Mouse (Mus musculus) midbrain, embryonic 14.5 days (tissue): Measurements from ENCODE around the gene Gm49776. TPM values are rescaled to one million over a fixed set of nuclear protein-coding genes. Genes with fewer than 3 reads are reported as not detected.

ENCODE experiments used
- ATAC-seq: fragments of 200-750 bp; cut with Nextera tagmentation; 2 replicates; pipeline ENCODE4 v1.8.0; 2017; ENCODE audit warnings: moderate number of reproducible peaks, moderate library complexity; ENCODE audit not compliant: low FRiP score, low TSS enrichment
- DNase-seq: peaks from one replicate; pipeline ENCODE4 v3.0.0-alpha.2; 2015
- H3K27ac ChIP-seq: fragments of 300-500 bp; sonication (generic); replicated peaks from 2 replicates; pipeline ENCODE4 v1.5.1; 2014; ENCODE audit warnings: mild to moderate bottlenecking, low read depth, low read length, moderate library complexity
- H3K27me3 ChIP-seq: fragments of 300-500 bp; sonication (generic); 2 replicates; pipeline ENCODE4 v1.6.1; 2014; ENCODE audit warnings: low read length, control low read depth, mixed read lengths; ENCODE audit not compliant: control insufficient read depth, insufficient read depth
- H3K36me3 ChIP-seq: fragments of 300-500 bp; sonication (generic); 2 replicates; pipeline ENCODE4 v1.6.1; 2014; ENCODE audit warnings: low read length, control low read depth; ENCODE audit not compliant: control insufficient read depth, insufficient read depth
- H3K4me1 ChIP-seq: fragments of 300-500 bp; sonication (generic); 2 replicates; pipeline ENCODE4 v1.6.1; 2014; ENCODE audit warnings: mild to moderate bottlenecking, antibody characterized with exemption, low read length, control low read depth; ENCODE audit not compliant: control insufficient read depth, insufficient read depth
- H3K4me2 ChIP-seq: fragments of 300-500 bp; sonication (generic); 2 replicates; pipeline ENCODE4 v1.6.1; 2014; ENCODE audit warnings: mild to moderate bottlenecking, low read length, moderate library complexity
- H3K4me3 ChIP-seq: fragments of 300-500 bp; sonication (generic); replicated peaks from 2 replicates; pipeline ENCODE4 v1.5.1; 2014; ENCODE audit warnings: low read depth, low read length
- H3K9ac ChIP-seq: fragments of 300-500 bp; sonication (generic); replicated peaks from 2 replicates; pipeline ENCODE4 v1.6.1; 2014; ENCODE audit warnings: mild to moderate bottlenecking, low read length, moderate library complexity
- H3K9me3 ChIP-seq: fragments of 300-500 bp; sonication (generic); 2 replicates; pipeline ENCODE4 v1.6.1; 2016; ENCODE audit warnings: low read length, control low read depth, mixed read lengths; ENCODE audit not compliant: control insufficient read depth
- WGBS: fragments of 180-500 bp; shearing (Covaris S2); extraction: QIAGEN DNeasy Blood & Tissue Kit; methylation state at CpG from one replicate; pipeline ENCODE4 v1.1.7; 2014; 5-methylcytosine and 5-hydroxymethylcytosine counted together
- polyA plus RNA-seq: library from polyadenylated mRNA; unstranded; fragments of >200 nt; fragmentation: Nextera tagmentation; extraction: Ambion mirVana; gene quantifications from 2 replicates; pipeline ENCODE4 v1.2.1, GENCODE M21; 2014

The Gm49776 gene
- polyA plus RNA-seq, 1 experiment from 2014 or later, result 3.3 TPM

DNA sequence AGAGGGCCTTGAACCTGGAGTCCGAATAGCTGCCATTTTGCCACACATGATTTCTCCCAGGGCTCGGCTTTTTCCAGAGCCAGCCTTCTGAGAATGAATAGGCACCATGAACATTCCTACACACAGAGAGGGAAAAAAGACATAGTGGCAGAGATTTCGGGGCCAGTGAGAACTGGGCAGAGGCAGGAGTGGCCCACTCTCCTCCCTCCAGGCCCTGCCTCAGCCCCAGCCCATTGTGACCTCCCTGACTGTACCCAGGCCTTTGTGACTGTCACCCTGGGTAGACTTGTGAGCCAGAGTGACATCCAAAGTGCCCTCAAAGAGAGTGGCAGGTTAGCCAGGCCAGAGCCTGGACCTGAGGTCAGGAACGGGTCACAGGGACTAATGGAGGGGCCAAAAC lies 40.5 kb downstream of the Gm49776 start, which contains the start of gene Ccdc188:
TSS of gene Ccdc188 (plus strand) at position 301 of the 400 bp plus-strand sequence.
- 84% methylated on average over 4 of the region's 4 CpGs for WGBS
- Histone ChIP-seq H3K9me3 (no peaks in the 10 kb centered on the region), H3K4me1 (peaks cover 44% of the 10 kb centered on the region), H3K4me3 (no peak within 1 kb of the TSS), H3K36me3 (peaks cover 13% of the 10 kb centered on the region), H3K4me2 (no peak within 1 kb of the TSS), H3K27ac (no peak within 1 kb of the TSS), H3K9ac (no peak within 1 kb of the TSS), H3K27me3 (no peaks in the 10 kb centered on the region)
- ATAC-seq, result no peak
- DNase-seq, result no peak

DNA sequence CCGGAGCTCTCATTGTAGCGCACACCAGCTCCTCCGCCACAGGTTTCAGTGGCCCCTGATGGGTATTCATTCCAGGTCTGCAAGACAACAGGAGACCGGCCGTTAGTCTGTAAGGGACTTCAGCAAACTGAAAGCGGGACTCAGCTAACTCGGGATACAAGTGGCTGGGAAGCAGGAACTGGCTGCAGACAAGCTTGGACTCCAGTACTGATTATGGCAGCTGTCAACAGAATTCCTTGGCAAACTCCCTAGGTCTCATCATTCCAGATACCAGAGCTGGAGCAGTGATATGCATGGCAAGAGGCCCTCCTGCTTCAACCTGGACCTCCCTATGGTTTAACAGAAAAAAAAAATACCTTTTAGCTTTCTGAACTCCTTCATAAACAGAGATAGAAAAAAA lies 43.3 kb downstream of the Gm49776 start:
- Histone ChIP-seq H3K4me3 (peak overlapping the region; percentile 28), H3K4me1 (peaks cover 45% of the 10 kb centered on the region), H3K27ac (peak overlapping the region; percentile 96), H3K9ac (peak overlapping the region; percentile 54), H3K36me3 (no peaks in the 10 kb centered on the region), H3K9me3 (no peaks in the 10 kb centered on the region), H3K4me2 (peak overlapping the region; percentile 64), H3K27me3 (no peaks in the 10 kb centered on the region)
- ATAC-seq, result no peak
- WGBS, result 64% methylated on average over 7 of the region's 7 CpGs
- DNase-seq, result no peak

- peaks cover 42% of the 10 kb centered on the region for H3K4me1 ChIP-seq
- H3K4me2 ChIP-seq, result peak overlapping the region; percentile 64
- H3K9ac ChIP-seq, result peak overlapping the region; percentile 54
- H3K27me3 ChIP-seq, result no peaks in the 10 kb centered on the region
- no peaks in the 10 kb centered on the region for H3K9me3 ChIP-seq
- H3K4me3 ChIP-seq, result peak overlapping the region; percentile 28
- 2% methylated on average over 6 of the region's 6 CpGs for WGBS
- peak; percentile 91 for ATAC-seq
- peak overlapping the region; percentile 96 for H3K27ac ChIP-seq
- DNase-seq, result peak; percentile 97
- no peaks in the 10 kb centered on the region for H3K36me3 ChIP-seq
Measured at GRCm38 (mm10) chr16:18213689-18214088, 44.4 kb downstream of the Gm49776 start.

GRCm38 (mm10) chr16:18211417-18212171 lies 46.5 kb downstream of the Gm49776 start:
- Histone ChIP-seq H3K9ac (no peak overlapping the region), H3K27me3 (no peaks in the 10 kb centered on the region), H3K27ac (peak overlapping the region; percentile 42; the same call in 1 of the 2 replicates), H3K9me3 (no peaks in the 10 kb centered on the region), H3K36me3 (no peaks in the 10 kb centered on the region), H3K4me2 (no peak overlapping the region), H3K4me3 (no peak overlapping the region), H3K4me1 (peaks cover 42% of the 10 kb centered on the region)
- peak; percentile 3; the same call in 1 of the 2 replicates for ATAC-seq
- DNase-seq, result peak; percentile 95
- 50% methylated on average over 10 of the region's 10 CpGs for WGBS

DNA sequence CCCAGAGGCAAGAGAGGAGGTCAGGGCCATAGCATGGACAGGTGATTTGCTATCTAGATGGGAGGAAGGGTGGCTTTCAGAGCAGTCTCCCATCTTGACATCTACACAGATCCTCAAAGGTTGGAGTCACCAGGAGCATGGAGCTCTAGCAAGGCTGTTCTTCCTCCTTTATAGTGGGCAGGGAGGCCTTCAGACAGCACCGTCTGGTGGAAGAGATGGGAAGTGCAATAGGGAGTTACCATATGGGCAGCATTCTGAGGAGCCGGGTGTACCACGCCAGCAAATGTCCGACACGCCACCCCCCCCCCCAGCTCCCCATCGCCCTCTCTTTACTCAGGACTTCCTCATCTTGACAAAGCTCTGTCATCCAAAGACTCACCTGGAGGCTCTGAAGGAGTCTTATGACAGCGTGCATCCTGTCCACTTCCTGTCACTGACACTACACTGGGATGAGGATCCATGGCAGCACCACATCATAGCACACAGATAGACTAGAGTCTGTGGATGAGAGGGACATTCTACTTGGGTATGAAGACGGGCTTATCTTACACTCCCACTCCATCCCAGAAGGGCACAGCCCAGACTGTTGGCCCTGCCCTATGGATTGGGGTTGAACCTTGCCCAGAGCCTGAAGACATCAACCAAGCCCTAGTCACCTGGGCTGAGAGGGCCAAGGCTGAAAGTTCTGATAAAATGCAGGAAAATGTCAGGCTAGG lies 47.3 kb downstream of the Gm49776 start:
- DNase-seq (peak; percentile 78), ATAC-seq (no peak)
- Histone ChIP-seq H3K9ac (no peak overlapping the region), H3K27ac (no peak overlapping the region), H3K4me3 (no peak overlapping the region), H3K9me3 (no peaks in the 10 kb centered on the region), H3K36me3 (no peaks in the 10 kb centered on the region), H3K4me1 (peaks cover 39% of the 10 kb centered on the region), H3K27me3 (no peaks in the 10 kb centered on the region), H3K4me2 (no peak overlapping the region)
- WGBS, result 24% methylated on average over 8 of the region's 8 CpGs

- DNase-seq (no peak), ATAC-seq (no peak)
- no peaks in the 10 kb centered on the region for H3K36me3 ChIP-seq
- no peak overlapping the region for H3K4me3 ChIP-seq
- H3K27ac ChIP-seq, result 0 out of 2 replicates have a peak overlapping the region, but pooled peaks have one; percentile 32
- no peak overlapping the region for H3K4me2 ChIP-seq
- H3K4me1 ChIP-seq, result peaks cover 16% of the 10 kb centered on the region
- H3K9ac ChIP-seq, result no peak overlapping the region
- H3K9me3 ChIP-seq, result no peaks in the 10 kb centered on the region
- 57% methylated on average over 7 of the region's 7 CpGs for WGBS
- no peaks in the 10 kb centered on the region; the same call in 1 of the 2 replicates for H3K27me3 ChIP-seq
Measured at GRCm38 (mm10) chr16:18203430-18204091, 54.6 kb downstream of the Gm49776 start.

- Histone ChIP-seq H3K4me3 (no peak overlapping the region), H3K4me1 (peaks cover 25% of the 10 kb centered on the region), H3K27me3 (no peaks in the 10 kb centered on the region; the same call in 1 of the 2 replicates), H3K9me3 (no peaks in the 10 kb centered on the region), H3K36me3 (no peaks in the 10 kb centered on the region), H3K27ac (no peak overlapping the region), H3K4me2 (no peak overlapping the region), H3K9ac (no peak overlapping the region)
- ATAC-seq (no peak), DNase-seq (no peak)
- 100% methylated on average over 1 of the region's 1 CpGs for WGBS
Measured at GRCm38 (mm10) chr16:18202061-18202460, 56.1 kb downstream of the Gm49776 start.

- 52% methylated on average over 1 of the region's 1 CpGs for WGBS
- DNase-seq, result no peak
- no peak for ATAC-seq
- Histone ChIP-seq H3K4me3 (no peak overlapping the region), H3K36me3 (no peaks in the 10 kb centered on the region), H3K9ac (no peak overlapping the region), H3K4me2 (no peak overlapping the region), H3K9me3 (no peaks in the 10 kb centered on the region), H3K27me3 (no peaks in the 10 kb centered on the region; the same call in 1 of the 2 replicates), H3K4me1 (peaks cover 25% of the 10 kb centered on the region), H3K27ac (no peak overlapping the region)
Measured at GRCm38 (mm10) chr16:18201620-18202019, 56.5 kb downstream of the Gm49776 start.
